Mouse (Mus musculus) liver, embryonic 14.5 days (tissue): ENCODE data around the gene Pgrmc1.

Experiments
- CTCF ChIP-seq: IDR thresholded peaks from 2 replicates; pipeline ENCODE4 v1.5.1; 2016; ENCODE audit warnings: antibody characterized with exemption, low read depth, control low read depth
- EP300 ChIP-seq: IDR thresholded peaks from 2 replicates; pipeline ENCODE4 v1.6.1; 2016; ENCODE audit warnings: antibody characterized with exemption, low read depth

GRCm38 (mm10) chrX:36595247-36595646 lies 2.8 kb upstream of the Pgrmc1 start:
- no peak for TF ChIP-seq EP300
- no peak for TF ChIP-seq CTCF
